Mouse (Mus musculus) urinary bladder, adult 2 months (tissue): ENCODE measurements around the gene Atxn2. TPM values are rescaled to one million over a fixed set of nuclear protein-coding genes. Genes with fewer than 3 reads are reported as not detected.

Experiments
- DNase-seq: peaks from one replicate; pipeline ENCODE4 v3.0.0; 2022; ENCODE audit warnings: low spot score
- polyA plus RNA-seq: library from polyadenylated mRNA; depleted of rRNA; stranded (reverse); fragments of >200 nt; gene quantifications from 2 replicates; pipeline ENCODE4 v1.2.3, GENCODE M21; 2012; rRNA removed

Atxn2 gene
- polyA plus RNA-seq, 1 experiment: 60.6 TPM

- DNase-seq: no peak
Measured at GRCm38 (mm10) chr5:121856740-121857139, 145.6 kb downstream of the Atxn2 start.

DNA sequence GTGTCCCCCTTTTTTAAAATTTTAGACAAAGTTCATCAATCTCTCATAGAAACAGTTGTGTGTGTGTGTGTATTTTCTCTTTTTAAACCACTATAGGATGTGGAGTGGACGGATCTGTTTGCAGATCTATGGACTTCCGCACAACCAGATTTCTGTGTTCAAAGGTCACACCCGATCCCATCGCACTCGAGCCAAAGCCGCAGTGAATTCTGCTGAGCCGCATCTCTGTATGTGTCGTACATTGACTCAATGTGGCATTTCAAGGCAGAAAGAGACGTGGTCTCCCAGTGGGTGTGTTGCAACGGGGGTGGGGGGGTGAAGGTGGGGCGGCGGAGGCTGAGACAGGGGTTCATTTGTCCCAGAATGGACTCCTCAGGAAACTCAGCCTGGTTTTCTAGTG lies 147.3 kb downstream of the Atxn2 start:
- DNase-seq: no peak

DNA sequence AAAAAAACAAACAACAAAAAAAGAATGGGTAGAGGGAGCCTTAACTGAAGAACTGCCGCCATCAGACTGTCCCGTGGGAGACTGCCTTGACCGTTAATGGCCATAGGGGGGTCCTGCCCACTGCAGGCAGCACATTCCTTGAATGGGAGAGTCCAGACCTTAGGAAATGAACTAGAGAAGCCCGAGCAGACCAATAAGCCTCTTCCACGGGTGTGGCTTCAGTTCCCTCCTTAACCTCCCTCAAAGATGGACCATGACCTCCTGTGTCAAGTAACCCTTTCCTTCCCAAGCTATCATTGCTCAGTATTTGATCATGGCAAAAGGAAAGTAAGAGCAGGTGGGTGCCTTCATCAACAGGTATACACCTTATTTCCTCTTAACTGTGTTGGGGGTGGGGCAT lies 150.8 kb downstream of the Atxn2 start:
- no peak for DNase-seq

- DNase-seq: no peak
Measured at GRCm38 (mm10) chr5:121864330-121864729, 153.2 kb downstream of the Atxn2 start.

Other genes with a start within 250 kb of the Atxn2 start
- gene Adam1b, start 207.9 kb upstream of the Atxn2 start, polyA plus RNA-seq: not detected in 2 replicates
- gene Adam1a, start 165.9 kb upstream of the Atxn2 start, polyA plus RNA-seq: 9.4 and 12.0 TPM in 2 replicates
- gene Gm42878, start 165.9 kb upstream of the Atxn2 start, polyA plus RNA-seq: 0.34 TPM in 1 of 2 replicates, not detected in the other
- gene Mapkapk5, start 165.4 kb upstream of the Atxn2 start, polyA plus RNA-seq: 79.3 and 93.5 TPM in 2 replicates
- 663 and 712 TPM in 2 replicates for gene Aldh2, start 117.5 kb upstream of the Atxn2 start, polyA plus RNA-seq
- gene Acad12, start 92.4 kb upstream of the Atxn2 start, polyA plus RNA-seq: 10.6 and 12.8 TPM in 2 replicates
- 9.6 and 10.3 TPM in 2 replicates for gene Acad10, start 50.8 kb upstream of the Atxn2 start, polyA plus RNA-seq
- gene Brap, start 50.8 kb upstream of the Atxn2 start, polyA plus RNA-seq: 34.7 and 37.1 TPM in 2 replicates
- gene Sh2b3, start 126.3 kb downstream of the Atxn2 start, polyA plus RNA-seq: 22.2 and 25.8 TPM in 2 replicates
- 11.3 and 12.2 TPM in 2 replicates for gene Pheta1, start 137.6 kb downstream of the Atxn2 start, polyA plus RNA-seq